ENCODE assay signal across 25 mouse cellular contexts in genomic region chr10:121487716-121488115, GRCm38 (mm10). TPM values are rescaled to one million over a fixed set of nuclear protein-coding genes. Genes with fewer than 3 reads are reported as not detected.
DNase-seq lines count a peak whose midpoint lies in the region; ATAC-seq lines count a peak whose summit lies in the region.
"Had no signal": no experiment of that assay in that cellular context is flagged by ENCODE, and none has a peak within 500 bp of the region (broad histone marks: within the 10 kb centered on the region; RNA-seq: fewer than 3 reads in every experiment).

No protein-coding gene starts in this region.

- peak overlapping the region; percentile 51; the same call in 1 of the 2 replicates for H3K27ac ChIP-seq in forebrain, embryonic 15.5 days (replicated peaks)
- no peak overlapping the region for H3K27ac ChIP-seq in forebrain, embryonic 11.5 days (ENCODE audit: low read depth, low read length)
- H3K27ac ChIP-seq in kidney, embryonic 16.5 days (ENCODE audit: low read length): 0 out of 2 replicates have a peak overlapping the region, but pooled peaks have one; percentile 8
- H3K27ac ChIP-seq in liver, embryonic 13.5 days: peak overlapping the region; percentile 45; the same call in 1 of the 2 replicates
- no peak overlapping the region for H3K27ac ChIP-seq in liver, embryonic 12.5 days
- H3K27ac ChIP-seq in liver, embryonic 16.5 days (ENCODE audit: low read length): peak overlapping the region; percentile 76
- H3K27ac ChIP-seq: embryonic facial prominence, embryonic 15.5 days; heart, embryonic 10.5 days; hindbrain, embryonic 12.5 days had no signal

- no peak overlapping the region for H3K9ac ChIP-seq in forebrain, embryonic 15.5 days (replicated peaks)
- no peak overlapping the region for H3K9ac ChIP-seq in forebrain, embryonic 11.5 days (ENCODE audit: low read length)
- H3K9ac ChIP-seq in kidney, embryonic 16.5 days (replicated peaks; ENCODE audit: low read length): no peak overlapping the region
- H3K9ac ChIP-seq in liver, embryonic 13.5 days: no peak overlapping the region
- no peak overlapping the region for H3K9ac ChIP-seq in liver, embryonic 12.5 days
- no peak overlapping the region for H3K9ac ChIP-seq in liver, embryonic 16.5 days (ENCODE audit: low read depth, low read length)
- H3K9ac ChIP-seq: embryonic facial prominence, embryonic 15.5 days; hindbrain, embryonic 12.5 days had no signal

- WGBS in forebrain, embryonic 15.5 days: 44% methylated on average over 4 of the region's 4 CpGs
- whole genome bisulfite sequencing in forebrain, embryonic 11.5 days: 66% methylated on average over 4 of the region's 4 CpGs
- WGBS in kidney, embryonic 16.5 days: 61% methylated on average over 4 of the region's 4 CpGs
- WGBS in liver, embryonic 13.5 days (ENCODE audit: insufficient replicate concordance): 73% methylated on average over 4 of the region's 4 CpGs
- WGBS in liver, embryonic 12.5 days (ENCODE audit: insufficient replicate concordance): 64% methylated on average over 4 of the region's 4 CpGs
- 62% methylated on average over 4 of the region's 4 CpGs for WGBS in liver, embryonic 16.5 days (ENCODE audit: insufficient replicate concordance)

- no peaks in the 10 kb centered on the region for H3K27me3 ChIP-seq in forebrain, embryonic 15.5 days
- no peaks in the 10 kb centered on the region for H3K27me3 ChIP-seq in forebrain, embryonic 11.5 days (ENCODE audit: control insufficient read depth, insufficient read depth, low read length)
- H3K27me3 ChIP-seq in kidney, embryonic 16.5 days (ENCODE audit: insufficient read depth, low read length): no peaks in the 10 kb centered on the region
- no peaks in the 10 kb centered on the region for H3K27me3 ChIP-seq in liver, embryonic 13.5 days
- H3K27me3 ChIP-seq in liver, embryonic 12.5 days (replicated peaks): no peaks in the 10 kb centered on the region
- no peaks in the 10 kb centered on the region for H3K27me3 ChIP-seq in liver, embryonic 16.5 days (ENCODE audit: control insufficient read depth, insufficient read depth, low read depth, low read length)
- H3K27me3 ChIP-seq: CH12.LX; embryonic facial prominence, embryonic 15.5 days; hindbrain, embryonic 12.5 days; Patski had no signal

- no peaks in the 10 kb centered on the region for H3K36me3 ChIP-seq in forebrain, embryonic 15.5 days
- H3K36me3 ChIP-seq in forebrain, embryonic 11.5 days (ENCODE audit: control insufficient read depth, insufficient read depth, low read length): no peaks in the 10 kb centered on the region
- no peaks in the 10 kb centered on the region for H3K36me3 ChIP-seq in kidney, embryonic 16.5 days (ENCODE audit: insufficient read depth, low read length)
- no peaks in the 10 kb centered on the region for H3K36me3 ChIP-seq in liver, embryonic 13.5 days
- H3K36me3 ChIP-seq in liver, embryonic 12.5 days: no peaks in the 10 kb centered on the region
- H3K36me3 ChIP-seq in liver, embryonic 16.5 days (ENCODE audit: control insufficient read depth, insufficient read depth): no peaks in the 10 kb centered on the region
- H3K36me3 ChIP-seq: embryonic facial prominence, embryonic 15.5 days; heart, embryonic 10.5 days; hindbrain, embryonic 12.5 days had no signal

- 0 out of 2 replicates have a peak, but pooled peaks have one; percentile 41 for ATAC-seq in forebrain, embryonic 15.5 days (replicated peaks)
- ATAC-seq in forebrain, embryonic 11.5 days (replicated peaks; ENCODE audit: low FRiP score): no peak
- ATAC-seq in kidney, embryonic 16.5 days (ENCODE audit: low FRiP score, low TSS enrichment): no peak
- ATAC-seq in liver, embryonic 13.5 days (ENCODE audit: low read depth): no peak
- no peak for ATAC-seq in liver, embryonic 12.5 days
- no peak for ATAC-seq in liver, embryonic 16.5 days (ENCODE audit: low read depth)
- ATAC-seq: activated CD4-positive, CD25-positive, alpha-beta regulatory T cell, adult 4 months; hindbrain, embryonic 16.5 days; inflammation-experienced regulatory T-cells, adult 6 months; Patski had no signal

- no peaks in the 10 kb centered on the region for H3K9me3 ChIP-seq in forebrain, embryonic 15.5 days
- H3K9me3 ChIP-seq in forebrain, embryonic 11.5 days (ENCODE audit: control insufficient read depth, low read length): no peaks in the 10 kb centered on the region
- H3K9me3 ChIP-seq in kidney, embryonic 16.5 days (ENCODE audit: low read length): no peaks in the 10 kb centered on the region
- H3K9me3 ChIP-seq in liver, embryonic 13.5 days (replicated peaks): no peaks in the 10 kb centered on the region
- no peaks in the 10 kb centered on the region for H3K9me3 ChIP-seq in liver, embryonic 12.5 days (replicated peaks)
- H3K9me3 ChIP-seq in liver, embryonic 16.5 days (replicated peaks; ENCODE audit: control insufficient read depth, low read length): no peaks in the 10 kb centered on the region
- H3K9me3 ChIP-seq: embryonic facial prominence, embryonic 15.5 days; heart, embryonic 10.5 days; hindbrain, embryonic 12.5 days had no signal

- no peak overlapping the region for H3K4me3 ChIP-seq in forebrain, embryonic 15.5 days
- H3K4me3 ChIP-seq in forebrain, embryonic 11.5 days (ENCODE audit: low read depth, low read length): no peak overlapping the region
- no peak overlapping the region for H3K4me3 ChIP-seq in kidney, embryonic 16.5 days (ENCODE audit: low read length)
- no peak overlapping the region for H3K4me3 ChIP-seq in liver, embryonic 13.5 days (replicated peaks)
- no peak overlapping the region for H3K4me3 ChIP-seq in liver, embryonic 12.5 days
- H3K4me3 ChIP-seq in liver, embryonic 16.5 days (ENCODE audit: low read depth, low read length): no peak overlapping the region
- H3K4me3 ChIP-seq: embryonic facial prominence, embryonic 15.5 days; erythroblast, embryonic 14.5 days; heart, embryonic 10.5 days; hindbrain, embryonic 12.5 days had no signal

- no peaks in the 10 kb centered on the region for H3K4me1 ChIP-seq in forebrain, embryonic 15.5 days
- no peaks in the 10 kb centered on the region for H3K4me1 ChIP-seq in forebrain, embryonic 11.5 days (replicated peaks; ENCODE audit: control insufficient read depth, insufficient read depth, low read length)
- H3K4me1 ChIP-seq in kidney, embryonic 16.5 days (ENCODE audit: insufficient read depth, low read length): peaks cover 6% of the 10 kb centered on the region; the same call in 1 of the 2 replicates
- H3K4me1 ChIP-seq in liver, embryonic 13.5 days (replicated peaks): peaks cover 35% of the 10 kb centered on the region
- H3K4me1 ChIP-seq in liver, embryonic 12.5 days: peaks cover 18% of the 10 kb centered on the region
- peaks cover 15% of the 10 kb centered on the region for H3K4me1 ChIP-seq in liver, embryonic 16.5 days (ENCODE audit: control insufficient read depth, low read depth, low read length)
- H3K4me1 ChIP-seq: embryonic facial prominence, embryonic 15.5 days; heart, embryonic 10.5 days; hindbrain, embryonic 12.5 days had no signal

- no peak for DNase-seq in forebrain, embryonic 11.5 days (ENCODE audit: low spot score)
- DNase-seq in kidney, postnatal 25 days: no peak
- DNase-seq in liver, embryonic 13.5 days: no peak
- no peak for DNase-seq in adrenal gland, adult 2 months
- DNase-seq: adrenal gland, postnatal 25 days; cerebellum, adult 2 months; cerebellum, postnatal 14 days; embryo, embryonic 11 days; gastrocnemius, postnatal 10 days; heart, adult 18-20 months; heart, postnatal 10 days; heart, postnatal 4 days had no signal

- H3K4me2 ChIP-seq in forebrain, embryonic 15.5 days (replicated peaks): no peak overlapping the region
- H3K4me2 ChIP-seq in forebrain, embryonic 11.5 days (ENCODE audit: low read depth, low read length, severe bottlenecking): no peak overlapping the region
- no peak overlapping the region for H3K4me2 ChIP-seq in kidney, embryonic 16.5 days (replicated peaks; ENCODE audit: low read depth, low read length)
- H3K4me2 ChIP-seq in liver, embryonic 13.5 days: no peak overlapping the region
- no peak overlapping the region for H3K4me2 ChIP-seq in liver, embryonic 12.5 days
- H3K4me2 ChIP-seq in liver, embryonic 16.5 days (ENCODE audit: low read depth, low read length): no peak overlapping the region
- H3K4me2 ChIP-seq: embryonic facial prominence, embryonic 15.5 days; hindbrain, embryonic 12.5 days had no signal

RNA-seq across cellular contexts. Expression of gene Rassf3, which starts 11.6 kb away (rescaled TPM):
- polyA plus RNA-seq in forebrain, embryonic 15.5 days (2015; fragmentation: Nextera tagmentation; extraction: Ambion mirVana): 3.8 and 4.2 TPM in 2 replicates
- polyA plus RNA-seq in forebrain, embryonic 11.5 days (2014; fragmentation: Nextera tagmentation; extraction: Ambion mirVana): 5.5 and 7.6 TPM in 2 replicates
- 14.8 and 15.2 TPM in 2 replicates for polyA plus RNA-seq in kidney, embryonic 16.5 days (2015; fragmentation: Nextera tagmentation; extraction: Ambion mirVana)
- 7.4 and 9.5 TPM in 2 replicates for polyA plus RNA-seq in liver, embryonic 13.5 days (2015; fragmentation: Nextera tagmentation; extraction: Ambion mirVana)
- 12.3 and 12.8 TPM in 2 replicates for polyA plus RNA-seq in liver, embryonic 12.5 days (2016; fragmentation: Nextera tagmentation; extraction: Ambion mirVana)
- 12.1 and 13.3 TPM in 2 replicates for polyA plus RNA-seq in liver, embryonic 16.5 days (2015; fragmentation: Nextera tagmentation; extraction: Ambion mirVana)
- total RNA-seq in adrenal gland, adult 2 months (2021): 10 to 100 TPM; 32.2 to 50.9 TPM
- polyA plus RNA-seq in adrenal gland, adult 2 months (2012; rRNA removed): 9.2 and 9.3 TPM in 2 replicates

Comparison
In these comparisons a context has a peak if more than half of its experiments do, and no peak if none do; other contexts are left out.
1. H3K27ac ChIP-seq: peak in forebrain, embryonic 15.5 days (single experiment), kidney, embryonic 16.5 days (single experiment), liver, embryonic 13.5 days (single experiment) and liver, embryonic 16.5 days (single experiment); none in forebrain, embryonic 11.5 days (single experiment) and liver, embryonic 12.5 days (single experiment).